Mouse (Mus musculus) lung, embryonic 15.5 days (tissue): ENCODE measurements around the gene Bcat1. TPM values are rescaled to one million over a fixed set of nuclear protein-coding genes. Genes with fewer than 3 reads are reported as not detected.

Source experiments
- ATAC-seq: fragments of 200-750 bp; cut with Nextera tagmentation; 2 replicates; pipeline ENCODE4 v1.8.0; 2017; ENCODE audit warnings: moderate number of reproducible peaks, borderline replicate concordance; ENCODE audit not compliant: low FRiP score, low TSS enrichment; ENCODE audit errors: extremely low read depth
- H3K27ac ChIP-seq: fragments of 300-500 bp; sonication (generic); 2 replicates; pipeline ENCODE4 v1.5.1; 2015; ENCODE audit warnings: moderate library complexity, mild to moderate bottlenecking, inconsistent platforms
- H3K27me3 ChIP-seq: fragments of 300-500 bp; sonication (generic); 2 replicates; pipeline ENCODE4 v1.6.1; 2015; ENCODE audit warnings: inconsistent platforms
- H3K36me3 ChIP-seq: fragments of 300-500 bp; sonication (generic); 2 replicates; pipeline ENCODE4 v1.6.1; 2015; ENCODE audit warnings: inconsistent platforms
- H3K4me1 ChIP-seq: fragments of 300-500 bp; sonication (generic); 2 replicates; pipeline ENCODE4 v1.6.1; 2015; ENCODE audit warnings: inconsistent platforms
- H3K4me2 ChIP-seq: fragments of 300-500 bp; sonication (generic); 2 replicates; pipeline ENCODE4 v1.6.1; 2015; ENCODE audit warnings: inconsistent platforms, mild to moderate bottlenecking, moderate library complexity
- H3K4me3 ChIP-seq: fragments of 300-500 bp; sonication (generic); 2 replicates; pipeline ENCODE4 v1.5.1; 2015; ENCODE audit warnings: mild to moderate bottlenecking, inconsistent platforms
- H3K9ac ChIP-seq: fragments of 300-500 bp; sonication (generic); 2 replicates; pipeline ENCODE4 v1.6.1; 2015; ENCODE audit warnings: inconsistent platforms
- H3K9me3 ChIP-seq: fragments of 300-500 bp; sonication (generic); 2 replicates; pipeline ENCODE4 v1.6.1; 2016; ENCODE audit warnings: inconsistent platforms
- WGBS: fragments of 180-500 bp; shearing (Covaris S2); methylation state at CpG from one replicate; pipeline ENCODE4 v1.1.7; 2015; 5-methylcytosine and 5-hydroxymethylcytosine counted together
- polyA plus RNA-seq: library from polyadenylated mRNA; unstranded; fragments of >200 nt; fragmentation: Nextera tagmentation; extraction: Ambion mirVana; gene quantifications from 2 replicates; pipeline ENCODE4 v1.2.1, GENCODE M21; 2015

Gene Bcat1
- polyA plus RNA-seq, 1 experiment from 2014 or later: 7.5 TPM

GRCm38 (mm10) chr6:145017508-145017907 lies 58.5 kb downstream of the Bcat1 start:
- Histone ChIP-seq H3K9ac (no peak overlapping the region), H3K4me1 (peaks cover 5% of the 10 kb centered on the region; the same call in 1 of the 2 replicates), H3K36me3 (no peaks in the 10 kb centered on the region), H3K4me3 (no peak overlapping the region), H3K4me2 (no peak overlapping the region), H3K27me3 (no peaks in the 10 kb centered on the region), H3K9me3 (no peaks in the 10 kb centered on the region), H3K27ac (no peak overlapping the region)
- 81% methylated on average over 4 of the region's 4 CpGs for WGBS
- ATAC-seq: no peak

DNA sequence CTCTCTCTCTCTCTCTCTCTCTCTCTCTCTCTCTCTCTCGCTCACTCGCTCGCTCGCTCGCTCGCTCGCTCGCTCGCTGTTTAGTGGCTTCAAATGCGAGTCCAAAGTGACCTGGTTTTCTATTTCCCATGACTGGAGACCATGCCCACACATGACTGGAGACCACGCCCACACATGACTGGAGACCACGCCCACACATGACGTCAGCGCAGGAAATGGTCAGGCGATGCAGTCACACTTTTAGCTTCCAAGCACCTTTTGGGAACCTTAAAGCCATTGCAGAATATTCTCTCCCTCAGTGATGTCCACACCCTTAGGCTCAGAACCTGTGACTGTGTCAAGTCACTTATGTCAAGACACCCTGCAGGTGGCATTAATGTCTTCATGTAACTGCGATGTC lies 59.3 kb downstream of the Bcat1 start:
- H3K4me2 ChIP-seq: no peak overlapping the region
- H3K4me3 ChIP-seq: no peak overlapping the region
- no peak for ATAC-seq
- no peaks in the 10 kb centered on the region for H3K36me3 ChIP-seq
- no peak overlapping the region for H3K9ac ChIP-seq
- no peak overlapping the region for H3K27ac ChIP-seq
- H3K27me3 ChIP-seq: no peaks in the 10 kb centered on the region
- 92% methylated on average over 16 of the region's 16 CpGs for WGBS
- no peaks in the 10 kb centered on the region for H3K9me3 ChIP-seq
- H3K4me1 ChIP-seq: peaks cover 10% of the 10 kb centered on the region; the same call in 1 of the 2 replicates

DNA sequence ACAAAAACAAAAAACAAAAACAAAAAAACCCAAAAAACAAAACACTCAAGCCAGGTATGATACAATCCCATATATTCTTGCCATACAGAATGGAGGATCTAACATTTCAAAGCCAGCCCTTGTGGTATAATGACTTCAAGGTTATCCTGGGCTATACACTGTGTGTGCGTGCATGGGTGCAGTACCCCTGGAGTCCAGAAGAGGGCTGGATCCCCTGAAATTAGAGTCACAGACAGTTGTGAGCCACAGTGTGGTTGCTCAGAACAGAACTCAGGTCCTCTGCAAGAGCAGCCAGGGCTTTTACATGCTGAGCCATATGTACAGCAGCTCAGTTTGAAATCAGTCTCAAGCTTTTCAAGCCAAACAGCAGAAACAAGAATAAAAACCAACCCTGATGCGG lies 61.0 kb downstream of the Bcat1 start:
- H3K4me2 ChIP-seq: no peak overlapping the region
- H3K27me3 ChIP-seq: no peaks in the 10 kb centered on the region
- 98% methylated on average over 2 of the region's 2 CpGs for WGBS
- no peaks in the 10 kb centered on the region for H3K9me3 ChIP-seq
- ATAC-seq: no peak
- no peak overlapping the region for H3K4me3 ChIP-seq
- H3K9ac ChIP-seq: no peak overlapping the region
- no peaks in the 10 kb centered on the region for H3K36me3 ChIP-seq
- H3K27ac ChIP-seq: no peak overlapping the region
- peaks cover 10% of the 10 kb centered on the region; the same call in 1 of the 2 replicates for H3K4me1 ChIP-seq

DNA sequence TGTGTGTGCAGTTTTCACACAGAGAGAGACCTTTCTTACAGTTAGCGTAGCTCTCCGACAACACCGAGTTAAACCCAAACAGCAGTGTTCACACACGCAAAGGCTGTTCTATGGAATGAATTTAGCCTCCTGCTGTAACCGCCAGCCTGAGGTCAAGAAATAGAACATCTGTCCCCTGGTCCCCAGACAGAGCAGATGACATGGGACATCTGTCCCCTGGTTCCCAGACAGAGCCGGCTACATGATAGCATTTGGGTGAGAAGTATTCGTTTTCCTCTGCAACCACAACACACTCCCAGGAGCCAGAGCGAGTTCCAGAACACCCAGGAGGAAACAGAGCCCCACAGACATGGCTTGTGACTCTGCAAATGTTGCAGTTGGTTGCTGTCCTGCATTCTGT lies 63.3 kb downstream of the Bcat1 start:
- Histone ChIP-seq H3K36me3 (no peaks in the 10 kb centered on the region), H3K9me3 (no peaks in the 10 kb centered on the region), H3K4me3 (no peak overlapping the region), H3K27me3 (no peaks in the 10 kb centered on the region), H3K9ac (no peak overlapping the region), H3K27ac (0 out of 2 replicates have a peak overlapping the region, but pooled peaks have one; percentile 13), H3K4me2 (no peak overlapping the region), H3K4me1 (peaks cover 10% of the 10 kb centered on the region; the same call in 1 of the 2 replicates)
- ATAC-seq: peak; percentile 83
- 39% methylated on average over 8 of the region's 8 CpGs for WGBS

GRCm38 (mm10) chr6:145011141-145011540 lies 64.8 kb downstream of the Bcat1 start:
- no peaks in the 10 kb centered on the region for H3K27me3 ChIP-seq
- H3K36me3 ChIP-seq: no peaks in the 10 kb centered on the region
- ATAC-seq: no peak
- no peak overlapping the region for H3K4me2 ChIP-seq
- no peak overlapping the region for H3K9ac ChIP-seq
- H3K27ac ChIP-seq: no peak overlapping the region
- no peaks in the 10 kb centered on the region for H3K9me3 ChIP-seq
- no peak overlapping the region for H3K4me3 ChIP-seq
- H3K4me1 ChIP-seq: peaks cover 10% of the 10 kb centered on the region; the same call in 1 of the 2 replicates
- 79% methylated on average over 8 of the region's 8 CpGs for WGBS

DNA sequence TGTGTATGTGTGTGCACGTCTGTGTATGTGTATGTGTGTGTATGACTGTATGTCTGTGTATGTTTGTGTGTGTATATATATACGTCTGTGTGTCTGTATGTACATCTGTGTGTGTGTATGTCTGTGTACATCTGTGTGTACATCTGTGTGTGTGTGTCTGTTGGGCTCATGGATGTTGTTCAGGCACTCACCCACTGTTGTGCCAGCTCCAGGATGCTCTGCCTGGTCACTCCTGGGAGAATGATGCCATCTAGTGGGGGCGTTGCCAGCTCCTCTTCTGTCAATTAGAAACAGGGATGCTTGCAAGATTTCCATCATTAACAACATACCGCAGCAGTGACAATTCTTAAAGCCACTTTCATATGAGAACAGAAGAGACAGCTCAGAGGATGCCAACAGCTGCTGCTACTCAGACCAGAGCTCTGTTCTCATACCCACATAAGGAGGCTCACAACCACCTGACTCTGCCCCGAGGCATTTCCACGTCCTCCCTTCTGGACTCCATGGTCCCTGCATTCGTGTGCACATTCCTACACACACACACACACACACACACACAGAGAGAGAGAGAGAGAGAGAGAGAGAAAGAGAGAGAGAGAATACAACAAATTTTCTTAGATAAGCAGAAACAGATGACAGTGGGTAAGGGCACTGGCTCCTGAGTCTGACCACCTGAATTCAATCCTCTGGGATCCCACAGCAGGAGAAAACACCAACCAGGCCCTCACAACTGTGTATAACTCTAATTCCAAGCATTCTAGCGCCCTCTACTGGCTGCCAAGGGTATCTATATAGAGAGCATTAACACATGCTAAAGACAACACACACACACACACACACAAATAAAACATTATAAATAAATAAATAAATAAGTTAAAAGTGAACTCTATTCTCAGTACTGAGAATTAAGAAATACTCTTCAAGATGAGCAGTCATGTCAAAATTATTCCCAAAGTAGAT lies 65.8 kb downstream of the Bcat1 start:
- ATAC-seq: no peak
- Histone ChIP-seq H3K27ac (no peak overlapping the region), H3K4me3 (no peak overlapping the region), H3K4me2 (no peak overlapping the region), H3K9me3 (no peaks in the 10 kb centered on the region), H3K36me3 (no peaks in the 10 kb centered on the region), H3K4me1 (peaks cover 10% of the 10 kb centered on the region; the same call in 1 of the 2 replicates), H3K27me3 (no peaks in the 10 kb centered on the region), H3K9ac (no peak overlapping the region)
- WGBS: 78% methylated on average over 8 of the region's 8 CpGs

DNA sequence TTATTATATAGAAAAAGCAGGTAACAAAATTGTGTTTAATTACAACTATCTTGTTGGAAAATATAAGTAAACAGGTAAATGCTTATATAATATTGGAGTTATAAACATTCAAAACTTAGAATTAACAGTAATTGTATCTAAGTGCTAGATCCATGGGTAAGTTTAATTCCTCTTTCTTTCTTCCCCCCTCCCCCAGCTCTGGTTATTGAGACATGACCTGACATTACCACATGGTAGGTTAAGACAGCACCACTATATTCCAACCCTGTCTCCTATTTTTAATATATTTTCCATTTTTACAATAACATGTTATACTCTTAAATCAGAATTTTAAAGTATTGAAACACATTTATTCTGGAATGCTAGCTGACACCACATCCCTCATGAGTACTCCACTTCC lies 72.5 kb downstream of the Bcat1 start:
- Histone ChIP-seq H3K36me3 (no peaks in the 10 kb centered on the region), H3K9me3 (no peaks in the 10 kb centered on the region), H3K9ac (no peak overlapping the region), H3K4me2 (no peak overlapping the region), H3K4me3 (no peak overlapping the region), H3K27me3 (no peaks in the 10 kb centered on the region), H3K4me1 (no peaks in the 10 kb centered on the region), H3K27ac (no peak overlapping the region)
- no peak for ATAC-seq

- H3K27me3 ChIP-seq: no peaks in the 10 kb centered on the region
- H3K36me3 ChIP-seq: no peaks in the 10 kb centered on the region
- ATAC-seq: no peak
- 70% methylated on average over 13 of the region's 14 CpGs for WGBS
- H3K9ac ChIP-seq: no peak overlapping the region
- no peak overlapping the region for H3K4me2 ChIP-seq
- no peak overlapping the region for H3K4me3 ChIP-seq
- H3K9me3 ChIP-seq: no peaks in the 10 kb centered on the region
- no peaks in the 10 kb centered on the region for H3K4me1 ChIP-seq
- H3K27ac ChIP-seq: no peak overlapping the region
Measured at GRCm38 (mm10) chr6:145002094-145002936, 73.7 kb downstream of the Bcat1 start.

- Histone ChIP-seq H3K36me3 (no peaks in the 10 kb centered on the region), H3K4me2 (no peak overlapping the region), H3K27ac (no peak overlapping the region), H3K27me3 (no peaks in the 10 kb centered on the region), H3K4me3 (no peak overlapping the region), H3K4me1 (no peaks in the 10 kb centered on the region), H3K9me3 (no peaks in the 10 kb centered on the region), H3K9ac (no peak overlapping the region)
- WGBS: 60% methylated on average over 6 of the region's 6 CpGs
- no peak for ATAC-seq
Measured at GRCm38 (mm10) chr6:145001493-145001892, 74.5 kb downstream of the Bcat1 start.

GRCm38 (mm10) chr6:144997229-144997628 lies 78.8 kb downstream of the Bcat1 start:
- Histone ChIP-seq H3K4me1 (no peaks in the 10 kb centered on the region), H3K27me3 (no peaks in the 10 kb centered on the region), H3K36me3 (no peaks in the 10 kb centered on the region), H3K9ac (no peak overlapping the region), H3K9me3 (no peaks in the 10 kb centered on the region), H3K27ac (no peak overlapping the region), H3K4me3 (no peak overlapping the region), H3K4me2 (no peak overlapping the region)
- 80% methylated on average over 3 of the region's 3 CpGs for WGBS
- no peak for ATAC-seq

- WGBS: 39% methylated on average over 3 of the region's 3 CpGs
- H3K36me3 ChIP-seq: no peaks in the 10 kb centered on the region
- no peak overlapping the region for H3K4me3 ChIP-seq
- H3K4me2 ChIP-seq: no peak overlapping the region
- H3K27ac ChIP-seq: no peak overlapping the region
- no peaks in the 10 kb centered on the region for H3K9me3 ChIP-seq
- H3K4me1 ChIP-seq: no peaks in the 10 kb centered on the region
- ATAC-seq: no peak
- H3K27me3 ChIP-seq: no peaks in the 10 kb centered on the region
- H3K9ac ChIP-seq: no peak overlapping the region
Measured at GRCm38 (mm10) chr6:144992111-144992510, 83.9 kb downstream of the Bcat1 start.

DNA sequence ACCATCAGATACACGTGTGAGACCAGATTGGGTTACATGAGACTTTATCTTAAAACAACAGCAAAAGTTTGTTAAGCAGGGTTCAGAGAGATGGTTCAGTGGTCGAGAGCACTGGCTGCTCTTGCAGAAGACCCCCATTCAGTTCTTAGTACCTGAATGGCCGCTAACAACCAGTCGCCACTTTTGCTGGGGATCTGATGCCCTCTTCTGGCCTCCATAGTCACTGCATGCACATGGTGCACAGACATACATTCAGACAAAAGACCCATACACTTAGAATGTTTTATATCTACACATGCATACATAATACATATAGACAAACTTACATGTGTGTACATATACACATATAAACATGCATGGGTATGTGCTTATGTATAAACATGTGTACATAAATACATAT lies 86.8 kb downstream of the Bcat1 start:
- WGBS: 86% methylated on average over 4 of the region's 4 CpGs
- Histone ChIP-seq H3K27ac (no peak overlapping the region), H3K4me3 (no peak overlapping the region), H3K27me3 (no peaks in the 10 kb centered on the region), H3K9me3 (no peaks in the 10 kb centered on the region), H3K36me3 (no peaks in the 10 kb centered on the region), H3K4me2 (no peak overlapping the region), H3K4me1 (no peaks in the 10 kb centered on the region), H3K9ac (no peak overlapping the region)
- ATAC-seq: no peak
